In the genomic region with DNA sequence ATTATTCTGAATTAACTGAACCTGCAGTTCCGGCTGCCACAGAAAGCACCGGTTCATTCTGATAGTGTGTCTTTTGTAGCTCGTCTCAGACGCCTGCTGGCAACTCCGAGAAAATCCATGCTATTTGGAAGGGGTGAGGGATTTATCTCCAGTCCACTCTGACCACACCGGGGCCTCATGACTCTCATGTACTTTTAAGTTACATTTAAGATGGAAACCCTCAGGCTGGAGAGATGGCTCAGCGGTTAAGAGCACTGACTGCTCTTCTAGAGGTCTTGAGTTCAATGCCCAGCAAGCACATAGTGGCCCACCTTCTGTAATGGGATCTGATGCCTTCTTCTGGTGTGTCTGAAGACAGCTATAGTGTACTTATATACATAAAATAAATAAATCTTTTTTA, we compare ENCODE assay signal across 11 mouse cellular contexts. TPM values are rescaled to one million over a fixed set of nuclear protein-coding genes. Genes with fewer than 3 reads are reported as not detected.
DNase-seq lines count a peak whose midpoint lies in the region; ATAC-seq and TF ChIP-seq lines count a peak whose summit lies in the region.
"Had no signal": no experiment of that assay in that cellular context is flagged by ENCODE, and none has a peak within 500 bp of the region (broad histone marks: within the 10 kb centered on the region; RNA-seq: fewer than 3 reads in every experiment).

No protein-coding gene starts in this region.

- no peak for TF ChIP-seq CTCF in lung, postnatal 0 days (IDR thresholded peaks at IDR 0.05)

- no peak for ATAC-seq in hindbrain, embryonic 13.5 days (ENCODE audit: low FRiP score)
- ATAC-seq in lung, embryonic 15.5 days (ENCODE audit: borderline replicate concordance, extremely low read depth, low FRiP score, low TSS enrichment), result no peak
- no peak for ATAC-seq in lung, postnatal 0 days
- ATAC-seq: midbrain, embryonic 16.5 days had no signal

- no peak overlapping the region for H3K9ac ChIP-seq in hindbrain, embryonic 13.5 days
- H3K9ac ChIP-seq in lung, embryonic 15.5 days, result no peak overlapping the region
- no peak overlapping the region for H3K9ac ChIP-seq in lung, postnatal 0 days (replicated peaks; ENCODE audit: low read depth)

- no peaks in the 10 kb centered on the region for H3K9me3 ChIP-seq in hindbrain, embryonic 13.5 days
- H3K9me3 ChIP-seq in hindbrain, embryonic 10.5 days, result no peaks in the 10 kb centered on the region
- H3K9me3 ChIP-seq in lung, embryonic 15.5 days, result no peaks in the 10 kb centered on the region
- H3K9me3 ChIP-seq in lung, postnatal 0 days (ENCODE audit: low read length), result no peaks in the 10 kb centered on the region

- 77% methylated on average over 7 of the region's 7 CpGs for WGBS in hindbrain, embryonic 13.5 days
- 81% methylated on average over 7 of the region's 7 CpGs for WGBS in hindbrain, embryonic 10.5 days
- 59% methylated on average over 7 of the region's 7 CpGs for WGBS in lung, embryonic 15.5 days
- 62% methylated on average over 7 of the region's 7 CpGs for WGBS in lung, postnatal 0 days

- H3K4me1 ChIP-seq in hindbrain, embryonic 13.5 days (replicated peaks), result peaks cover 12% of the 10 kb centered on the region
- H3K4me1 ChIP-seq in hindbrain, embryonic 10.5 days (replicated peaks), result peaks cover 6% of the 10 kb centered on the region
- peaks cover 40% of the 10 kb centered on the region for H3K4me1 ChIP-seq in lung, embryonic 15.5 days
- peaks cover 20% of the 10 kb centered on the region; the same call in 1 of the 2 replicates for H3K4me1 ChIP-seq in lung, postnatal 0 days (ENCODE audit: insufficient read depth, low read depth, low read length)

- no peaks in the 10 kb centered on the region for H3K27me3 ChIP-seq in hindbrain, embryonic 13.5 days
- no peaks in the 10 kb centered on the region for H3K27me3 ChIP-seq in hindbrain, embryonic 10.5 days (ENCODE audit: insufficient read depth, poor library complexity, severe bottlenecking)
- no peaks in the 10 kb centered on the region for H3K27me3 ChIP-seq in lung, embryonic 15.5 days
- no peaks in the 10 kb centered on the region for H3K27me3 ChIP-seq in lung, postnatal 0 days (replicated peaks; ENCODE audit: insufficient read depth, low read length)
- H3K27me3 ChIP-seq in myocyte (ENCODE audit: control insufficient read depth, insufficient read depth, insufficient read length), result no peaks in the 10 kb centered on the region

- H3K27ac ChIP-seq in hindbrain, embryonic 13.5 days, result peak overlapping the region; percentile 44; the same call in 1 of the 2 replicates
- no peak overlapping the region for H3K27ac ChIP-seq in hindbrain, embryonic 10.5 days
- peak overlapping the region; percentile 92 for H3K27ac ChIP-seq in lung, embryonic 15.5 days
- H3K27ac ChIP-seq in lung, postnatal 0 days (ENCODE audit: low read length), result no peak overlapping the region

- no peak for TF ChIP-seq EP300 in lung, postnatal 0 days (IDR thresholded peaks at IDR 0.05)

- H3K4me3 ChIP-seq in hindbrain, embryonic 13.5 days, result no peak overlapping the region
- no peak overlapping the region for H3K4me3 ChIP-seq in hindbrain, embryonic 10.5 days
- H3K4me3 ChIP-seq in lung, embryonic 15.5 days, result no peak overlapping the region
- H3K4me3 ChIP-seq in lung, postnatal 0 days (ENCODE audit: low read depth, low read length), result no peak overlapping the region
- H3K4me3 ChIP-seq in myocyte, result no peak overlapping the region

- no peak overlapping the region for H3ac ChIP-seq in myocyte (ENCODE audit: control insufficient read depth, insufficient read length)

- no peak for TF ChIP-seq POLR2A in myocyte (IDR thresholded peaks at IDR 0.05; ENCODE audit: insufficient read length, low read depth)

- no peak for DNase-seq in hindbrain, embryonic 10.5 days (ENCODE audit: low spot score)
- no peak for DNase-seq in lung, postnatal 0 days (ENCODE audit: low spot score)
- peak; percentile 11 for DNase-seq in liver
- DNase-seq in frontal cortex, postnatal 36 days (ENCODE audit: low spot score in 2 of 2), result no peak
- no peak for DNase-seq in retina, embryonic 14.5 days (ENCODE audit: low spot score)
- DNase-seq: embryo, embryonic 11 days; thymus, adult 18-20 months had no signal

- H3K79me2 ChIP-seq in myocyte (ENCODE audit: control insufficient read depth, insufficient read depth), result no peaks in the 10 kb centered on the region

- H3K36me3 ChIP-seq in hindbrain, embryonic 13.5 days, result no peaks in the 10 kb centered on the region
- no peaks in the 10 kb centered on the region for H3K36me3 ChIP-seq in hindbrain, embryonic 10.5 days
- no peaks in the 10 kb centered on the region for H3K36me3 ChIP-seq in lung, embryonic 15.5 days
- H3K36me3 ChIP-seq in lung, postnatal 0 days (ENCODE audit: insufficient read depth, low read length), result no peaks in the 10 kb centered on the region
- H3K36me3 ChIP-seq in myocyte (ENCODE audit: control insufficient read depth, insufficient read depth), result no peaks in the 10 kb centered on the region

- H3K4me2 ChIP-seq in hindbrain, embryonic 13.5 days, result no peak overlapping the region
- no peak overlapping the region for H3K4me2 ChIP-seq in lung, embryonic 15.5 days
- no peak overlapping the region for H3K4me2 ChIP-seq in lung, postnatal 0 days (replicated peaks; ENCODE audit: low read depth, low read length)
- H3K4me2 ChIP-seq in myocyte (ENCODE audit: low read depth), result peak overlapping the region; percentile 63

TF ChIP-seq in myocyte, 11 proteins besides CTCF, POLR2A, EP300 and RAD21:
- TF ChIP-seq MYOD1 (IDR thresholded peaks at IDR 0.05; ENCODE audit: control insufficient read depth in 1 of 3, insufficient read length in 2 of 3, low read depth in 2 of 3) (no peak), TCF3 (IDR thresholded peaks at IDR 0.05; ENCODE audit: insufficient read length, low read depth) (no peak), REST (IDR thresholded peaks at IDR 0.05; ENCODE audit: insufficient read depth, insufficient read length) (no peak), USF1 (IDR thresholded peaks at IDR 0.05; ENCODE audit: low read depth) (no peak), MYOG (IDR thresholded peaks at IDR 0.05; ENCODE audit: control insufficient read depth in 1 of 3, insufficient read depth in 1 of 3, insufficient read length in 2 of 3, low read depth in 2 of 3) (no peak), E2F4 (IDR thresholded peaks at IDR 0.05; ENCODE audit: insufficient read depth) (no peak), POLR2AphosphoS2 (IDR thresholded peaks at IDR 0.05; ENCODE audit: insufficient read length, low read depth) (no peak), MAX (IDR thresholded peaks at IDR 0.05; ENCODE audit: low read depth) (no peak), TCF12 (IDR thresholded peaks at IDR 0.05; ENCODE audit: insufficient read depth, poor library complexity, severe bottlenecking) (no peak), SRF (IDR thresholded peaks at IDR 0.05; ENCODE audit: control insufficient read depth, insufficient read length, low read depth) (no peak), CEBPB (IDR thresholded peaks at IDR 0.05; ENCODE audit: insufficient read depth, poor library complexity, severe bottlenecking) (no peak)

RNA-seq across cellular contexts. Expression of a gene that starts 2.7 kb away (rescaled TPM):
- polyA plus RNA-seq in hindbrain, embryonic 13.5 days (2015; fragmentation: Nextera tagmentation; extraction: Ambion mirVana), result 250 and 265 TPM in 2 replicates
- 293 and 296 TPM in 2 replicates for polyA plus RNA-seq in hindbrain, embryonic 10.5 days (2016; fragmentation: Nextera tagmentation; extraction: Ambion mirVana)
- polyA plus RNA-seq in lung, embryonic 15.5 days (2015; fragmentation: Nextera tagmentation; extraction: Ambion mirVana), result 280 and 281 TPM in 2 replicates
- polyA plus RNA-seq in lung, postnatal 0 days (2015; fragmentation: Nextera tagmentation; extraction: Ambion mirVana), result 220 and 221 TPM in 2 replicates
- 314 TPM for polyA plus RNA-seq in myocyte (2012; fragmentation: generic; extraction: Trizol)

RNA-seq across cellular contexts. Expression of a gene that starts 26.5 kb away (rescaled TPM):
- 34.2 TPM in 2 replicates for polyA plus RNA-seq in hindbrain, embryonic 13.5 days (2015; fragmentation: Nextera tagmentation; extraction: Ambion mirVana)
- 15.7 and 16.8 TPM in 2 replicates for polyA plus RNA-seq in hindbrain, embryonic 10.5 days (2016; fragmentation: Nextera tagmentation; extraction: Ambion mirVana)
- 15.0 and 16.9 TPM in 2 replicates for polyA plus RNA-seq in lung, embryonic 15.5 days (2015; fragmentation: Nextera tagmentation; extraction: Ambion mirVana)
- 13.0 and 14.7 TPM in 2 replicates for polyA plus RNA-seq in lung, postnatal 0 days (2015; fragmentation: Nextera tagmentation; extraction: Ambion mirVana)
- 47.1 TPM for polyA plus RNA-seq in myocyte (2012; fragmentation: generic; extraction: Trizol)

Comparison
In these comparisons a context has a peak if more than half of its experiments do, and no peak if none do; other contexts are left out.
1. H3K27ac ChIP-seq: peak in hindbrain, embryonic 13.5 days (single experiment) and lung, embryonic 15.5 days (single experiment); none in hindbrain, embryonic 10.5 days (single experiment) and lung, postnatal 0 days (single experiment).